Mouse (Mus musculus): Measurements from ENCODE around the gene Gbp6. TPM values are rescaled to one million over a fixed set of nuclear protein-coding genes. Genes with fewer than 3 reads are reported as not detected.
"Not testable (repeated sequence)": the region's sequence is repeated elsewhere in the genome, so short reads cannot be mapped to it uniquely, and the experiment has no call there.

Gbp6 gene
- polyA plus RNA-seq, 1 experiment from 2014 or later, result 0.19 TPM

DNA sequence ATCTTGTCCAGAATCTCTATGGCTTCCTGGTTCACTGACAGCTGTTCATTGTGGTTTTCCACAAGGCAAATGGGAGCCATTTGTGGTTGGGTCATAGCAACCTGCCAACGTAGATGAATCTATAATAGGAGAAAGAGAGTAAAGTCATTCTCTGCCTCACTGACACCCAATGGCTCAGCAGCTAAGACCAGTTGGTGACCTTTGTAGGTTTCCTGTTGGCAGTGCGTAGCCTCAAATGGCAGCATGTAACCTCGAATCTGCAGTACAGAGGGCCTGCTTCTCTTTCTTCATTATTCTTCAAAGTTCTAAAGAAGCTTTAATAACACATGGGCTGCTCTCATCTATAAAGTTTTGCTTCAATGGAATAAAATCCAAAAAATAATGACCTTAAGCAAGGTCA is 57.5 kb downstream of the Gbp6 start:
- H3K9ac ChIP-seq (replicated peaks; ENCODE audit: low read depth, low read length); H3K4me3 ChIP-seq (ENCODE audit: low read depth, low read length); H3K27ac ChIP-seq (ENCODE audit: low read depth, low read length); H3K4me2 ChIP-seq (ENCODE audit: low read depth, low read length); H3K9me3 ChIP-seq (ENCODE audit: control insufficient read depth, low read length); ATAC-seq (ENCODE audit: low read depth); H3K36me3 ChIP-seq (ENCODE audit: control insufficient read depth, insufficient read depth, low read length); H3K4me1 ChIP-seq (ENCODE audit: control insufficient read depth, insufficient read depth, low read length); H3K27me3 ChIP-seq (ENCODE audit: control insufficient read depth, insufficient read depth, low read length): not testable (repeated sequence)
- 92% methylated on average over 3 of the region's 3 CpGs for WGBS

Other genes with a start within 250 kb of the Gbp6 start
- 0.44 and 3.0 TPM in 2 replicates for gene Gbp9, start 154.2 kb downstream of the Gbp6 start, polyA plus RNA-seq (2014; fragmentation: Nextera tagmentation; extraction: Ambion mirVana)
- gene Gbp8, start 154.2 kb downstream of the Gbp6 start, polyA plus RNA-seq (2014; fragmentation: Nextera tagmentation; extraction: Ambion mirVana), result 0.67 TPM in 1 of 2 replicates, not detected in the other
- 0.12 and 3.0 TPM in 2 replicates for gene Gbp4, start 154.1 kb downstream of the Gbp6 start, polyA plus RNA-seq (2014; fragmentation: Nextera tagmentation; extraction: Ambion mirVana)
- gene Gbp10, start 54.2 kb downstream of the Gbp6 start, polyA plus RNA-seq (2014; fragmentation: Nextera tagmentation; extraction: Ambion mirVana), result 2.6 TPM in 1 of 2 replicates, not detected in the other
- gene Gm43302, start within 50 bp of the Gbp6 start, polyA plus RNA-seq (2014; fragmentation: Nextera tagmentation; extraction: Ambion mirVana), result 0.06 TPM in 1 of 2 replicates, not detected in the other
- 22.9 and 25.4 TPM in 2 replicates for gene Lrrc8b, start 122.1 kb upstream of the Gbp6 start, polyA plus RNA-seq (2014; fragmentation: Nextera tagmentation; extraction: Ambion mirVana)
- 14.0 and 14.2 TPM in 2 replicates for gene Lrrc8c, start 225.7 kb upstream of the Gbp6 start, polyA plus RNA-seq (2014; fragmentation: Nextera tagmentation; extraction: Ambion mirVana)